Mouse (Mus musculus): ENCODE data around the gene Dusp19.

DNA sequence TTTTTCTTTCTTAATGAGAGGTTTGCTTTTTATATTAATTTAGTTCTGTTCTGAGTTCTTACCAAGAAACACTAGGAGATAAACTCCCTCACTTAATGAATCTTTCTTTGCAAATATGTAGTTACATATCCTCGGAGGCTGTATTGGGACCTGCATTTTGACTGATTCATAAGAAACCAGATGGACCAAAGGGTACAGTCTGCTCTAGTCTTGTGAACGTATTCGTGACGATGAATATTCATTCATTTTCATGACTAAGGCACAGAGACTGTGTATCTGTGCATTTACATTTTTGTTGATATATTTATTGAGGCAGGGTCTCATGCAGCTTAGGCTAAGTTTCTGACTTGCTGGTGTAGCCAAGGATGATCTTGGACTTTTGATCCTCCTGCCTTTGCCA lies 7.7 kb downstream of the Dusp19 start:
- TF ChIP-seq POLR2A (IDR thresholded peaks at IDR 0.05; ENCODE audit: control insufficient read depth, low read depth, low read length) (no peak), CTCF (IDR thresholded peaks at IDR 0.05; ENCODE audit: control insufficient read depth, insufficient read depth, insufficient replicate concordance, low read depth, low read length) (no peak)

Data from testis, adult 2 months (tissue).